Mouse (Mus musculus) mesoderm, embryonic 11.5 days (tissue): ENCODE measurements around the gene Lztfl1.
"Not testable (repeated sequence)": the region's sequence is repeated elsewhere in the genome, so short reads cannot be mapped to it uniquely, and the experiment has no call there.

Experiments
- DNase-seq: peaks from one replicate; pipeline ENCODE4 v3.0.0-alpha.2; 2012; ENCODE audit warnings: low read depth, low spot score

The Lztfl1 gene

DNA sequence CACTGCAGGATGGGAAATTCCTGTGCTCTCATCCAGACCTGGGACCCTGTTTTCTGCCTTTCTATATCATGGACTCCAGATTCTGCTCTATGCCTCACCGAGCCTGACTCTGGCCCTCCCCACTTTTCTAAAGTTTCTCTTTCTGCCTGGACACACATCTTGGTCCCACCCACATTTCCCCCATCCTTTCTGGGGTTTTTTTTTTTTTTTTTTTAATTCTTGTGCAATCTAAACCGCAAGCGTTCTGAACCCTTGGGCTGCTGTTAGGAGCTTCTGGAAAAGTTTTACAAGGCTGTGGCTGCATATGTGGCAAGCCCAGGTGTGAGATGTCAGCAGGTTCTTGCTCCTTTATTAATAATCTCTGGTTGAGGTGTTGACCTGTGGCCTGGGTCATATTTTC, 33.8 kb downstream of the Lztfl1 start:
- no peak for DNase-seq

DNA sequence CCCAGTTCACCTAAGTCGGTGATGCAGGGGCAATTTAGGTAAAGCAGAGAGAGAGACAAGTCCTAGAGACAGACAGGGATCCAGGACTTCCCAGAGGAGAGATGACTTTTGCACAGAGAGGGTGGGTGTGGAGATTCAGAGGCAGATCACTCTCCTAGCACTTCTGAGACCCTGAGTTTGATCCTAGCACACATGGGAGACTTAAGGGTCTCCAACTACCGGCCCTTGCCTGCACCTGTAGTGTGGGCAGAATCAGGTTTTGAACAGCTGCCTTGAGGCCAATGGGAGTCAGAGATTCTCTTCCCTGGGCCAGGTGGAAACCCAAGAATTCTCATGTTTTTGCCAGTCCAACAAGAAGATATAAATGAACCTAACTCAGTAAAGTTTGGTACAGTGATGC, 38.3 kb downstream of the Lztfl1 start:
- no peak for DNase-seq

DNA sequence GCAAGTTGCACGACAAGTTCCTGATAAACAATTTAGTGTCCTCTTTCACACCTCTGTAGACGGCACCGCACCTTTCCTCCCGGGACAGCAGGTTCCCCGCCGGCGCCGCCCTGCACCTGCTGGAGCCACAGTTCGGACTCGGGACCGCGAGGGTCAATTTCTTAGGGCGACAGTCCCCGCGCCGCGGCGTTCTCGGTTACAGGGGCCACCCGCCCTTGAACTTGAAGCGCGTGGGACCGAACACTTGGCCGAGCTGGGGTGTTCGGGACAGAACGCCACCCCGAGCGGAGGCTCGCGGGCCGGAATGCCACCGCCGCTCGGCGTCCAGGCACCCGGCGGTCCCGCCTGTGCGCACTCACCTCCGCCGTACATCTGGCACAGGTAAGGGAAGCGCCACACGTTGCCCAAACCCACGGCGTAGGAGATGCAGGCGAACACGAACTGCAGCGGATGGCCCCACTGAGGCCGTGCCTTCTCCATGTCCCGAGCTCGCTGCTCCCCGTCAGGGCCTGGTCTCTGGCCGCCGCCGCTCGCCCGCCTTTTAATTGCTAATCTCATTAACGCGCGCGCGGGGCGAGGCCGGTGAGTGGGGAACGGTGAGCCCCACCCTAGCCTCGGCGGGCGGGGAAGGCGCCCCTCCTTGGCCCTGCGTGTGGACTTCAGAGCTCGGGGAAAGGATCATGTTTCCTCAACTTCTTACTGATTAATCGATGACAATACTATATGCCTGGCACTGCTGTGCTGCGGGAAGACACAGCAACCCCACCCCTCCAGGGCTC, 39.0 kb downstream of the Lztfl1 start, which contains the start of the genes Ccr9 and Slc6a20a:
TSS of gene Ccr9 (plus strand) at position 113 of the 779 bp plus-strand sequence.
TSS of gene Slc6a20a (minus strand) at position 559 of the 779 bp plus-strand sequence.
- peak; percentile 23 for DNase-seq

DNA sequence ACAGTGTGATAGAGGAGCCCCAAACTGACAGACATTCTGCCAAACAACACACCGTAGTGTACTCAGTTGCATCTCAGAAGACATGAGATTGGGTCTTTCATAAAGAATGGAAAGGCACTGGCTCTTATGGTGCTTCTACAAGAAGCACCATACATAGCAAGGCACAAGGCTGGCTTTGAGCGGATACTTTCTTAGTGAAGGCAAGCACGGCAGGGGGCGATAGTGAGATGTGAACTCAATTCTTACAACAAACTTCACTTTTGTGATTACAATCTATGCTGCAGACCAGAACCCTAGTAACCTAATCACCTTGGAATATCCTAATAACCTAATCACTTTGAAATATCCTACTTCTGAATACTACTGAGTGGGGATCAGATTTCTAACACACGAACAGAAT, 51.9 kb downstream of the Lztfl1 start:
- DNase-seq = peak; percentile 30

DNA sequence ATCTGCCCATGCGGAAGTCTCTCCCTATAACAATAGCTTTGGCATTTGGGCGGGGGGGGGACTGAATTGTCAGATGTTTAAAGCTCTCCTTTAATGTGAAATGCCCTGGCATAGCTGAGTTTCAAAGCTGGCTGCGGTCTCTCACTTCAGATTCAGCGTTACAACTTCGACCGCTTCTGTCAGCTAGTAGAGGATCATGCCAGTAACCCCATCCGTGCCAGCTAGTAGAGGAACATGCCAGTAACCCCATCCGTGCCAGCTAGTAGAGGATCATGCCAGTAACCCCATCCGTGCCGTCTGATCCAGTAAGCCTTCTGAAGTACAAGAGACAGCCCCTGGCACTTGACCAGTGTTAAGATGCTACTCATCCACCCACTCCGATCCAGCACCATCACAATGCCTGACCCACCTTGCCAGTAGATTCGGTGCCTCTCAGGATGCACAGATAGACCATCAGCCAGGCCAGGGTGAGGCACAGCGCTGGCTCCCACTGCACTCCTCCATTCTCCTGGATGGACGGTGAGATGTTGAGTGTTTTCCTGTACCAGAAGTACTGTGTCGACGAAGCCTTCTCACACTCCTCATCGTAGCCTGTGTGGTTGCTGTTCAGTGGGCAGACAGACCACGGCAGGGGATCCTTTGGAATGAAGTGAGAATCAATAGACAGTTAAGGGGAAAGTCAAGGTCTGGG, 57.4 kb downstream of the Lztfl1 start:
- DNase-seq = not testable (repeated sequence)

DNA sequence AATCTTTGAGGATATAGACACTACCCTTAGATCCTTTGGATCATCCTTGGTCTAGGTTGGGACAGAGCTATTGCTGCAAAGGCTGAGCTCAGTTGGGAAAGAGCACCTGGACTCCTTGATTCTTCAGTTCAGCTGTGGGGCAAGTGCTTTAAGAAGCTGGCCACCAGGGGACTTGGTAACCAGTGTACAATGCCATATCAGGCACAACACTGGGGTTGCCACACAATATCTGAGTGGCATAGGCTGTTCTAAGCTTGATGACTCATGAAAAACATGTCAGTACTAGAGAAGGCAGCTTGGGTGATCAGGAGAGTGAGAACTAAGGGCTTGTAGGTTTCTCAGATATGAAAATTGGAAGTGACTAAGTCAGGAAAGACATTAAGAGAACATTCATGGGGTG, 58.5 kb downstream of the Lztfl1 start:
- no peak for DNase-seq

DNA sequence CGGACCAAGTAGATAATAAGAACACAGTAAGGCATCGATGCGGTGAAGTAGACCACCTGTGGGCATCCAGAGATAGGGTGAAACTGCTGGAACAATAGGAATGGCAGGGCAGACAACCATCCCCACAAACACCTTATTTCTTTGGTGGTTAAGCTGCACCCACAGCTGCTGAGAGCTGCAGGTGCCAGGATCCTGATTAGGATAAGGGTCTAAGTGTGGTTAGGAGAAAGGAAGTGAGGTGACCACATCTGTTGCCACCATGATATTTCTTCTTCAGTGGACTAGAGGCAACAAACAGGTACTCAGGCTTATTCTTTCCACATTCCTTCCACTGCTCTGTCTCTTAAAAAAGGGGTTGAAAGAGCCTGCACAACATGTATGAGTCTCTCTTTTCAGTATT, 60.0 kb downstream of the Lztfl1 start:
- DNase-seq = no peak

DNA sequence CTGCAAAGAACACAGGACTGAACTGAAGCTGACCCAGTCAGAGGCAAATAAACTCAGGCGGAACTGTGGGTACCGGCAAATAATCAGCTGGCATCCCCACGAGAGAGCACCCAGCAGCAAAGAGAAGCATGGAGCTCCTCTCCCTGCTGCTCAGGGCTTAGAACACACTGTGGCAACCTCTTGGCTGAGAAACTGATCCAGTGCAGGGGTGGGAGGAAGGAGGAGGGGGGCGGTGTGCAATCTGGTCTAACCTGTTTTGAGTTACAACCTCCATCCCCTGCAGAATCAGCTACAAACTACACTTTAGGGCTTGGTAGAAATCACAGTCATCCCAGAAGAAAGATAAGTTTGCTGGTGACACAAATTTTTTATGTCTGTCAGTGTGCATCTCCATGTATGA, 66.1 kb downstream of the Lztfl1 start:
- no peak for DNase-seq

DNA sequence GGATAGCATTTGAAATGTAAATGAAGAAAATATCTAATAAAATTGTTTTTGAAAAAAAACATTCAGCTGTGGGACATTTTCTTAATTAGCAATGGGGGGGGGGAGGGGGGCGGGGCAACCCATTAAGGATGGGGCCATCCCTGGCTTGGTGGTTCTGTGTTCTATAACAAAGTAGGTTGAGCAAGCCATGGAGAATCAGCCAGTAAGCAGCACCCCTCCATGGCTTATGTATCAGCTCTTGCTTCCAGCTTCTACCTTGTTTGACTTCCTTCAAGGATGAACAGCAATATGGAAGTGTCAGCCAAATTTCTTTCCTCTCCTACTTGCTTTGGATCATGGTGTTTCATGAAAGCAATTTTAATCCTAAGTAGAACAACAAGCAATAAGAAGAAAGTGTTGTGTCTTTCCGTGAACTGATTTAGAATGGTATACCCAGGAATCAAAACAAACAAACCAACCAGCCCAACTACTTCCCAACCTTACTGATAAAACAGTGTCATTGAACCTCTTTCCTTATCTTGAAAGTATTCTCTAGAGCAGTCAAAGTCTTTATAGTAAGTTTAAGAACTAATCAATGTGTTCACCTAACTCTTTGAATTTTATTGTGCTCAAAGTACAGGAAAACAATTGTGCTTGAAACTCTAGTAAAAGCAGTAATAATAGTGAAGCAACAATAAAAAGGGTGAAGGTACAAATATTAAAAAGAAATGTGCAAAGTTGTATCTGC, 67.5 kb downstream of the Lztfl1 start:
- DNase-seq = no peak
